Mouse (Mus musculus): ENCODE data around the gene Gm13287. TPM values are rescaled to one million over a fixed set of nuclear protein-coding genes. Genes with fewer than 3 reads are reported as not detected.
"Not testable (repeated sequence)": the region's sequence is repeated elsewhere in the genome, so short reads cannot be mapped to it uniquely, and the experiment has no call there.

The Gm13287 gene
- polyA plus RNA-seq, 1 experiment from 2014 or later: not detected

DNA sequence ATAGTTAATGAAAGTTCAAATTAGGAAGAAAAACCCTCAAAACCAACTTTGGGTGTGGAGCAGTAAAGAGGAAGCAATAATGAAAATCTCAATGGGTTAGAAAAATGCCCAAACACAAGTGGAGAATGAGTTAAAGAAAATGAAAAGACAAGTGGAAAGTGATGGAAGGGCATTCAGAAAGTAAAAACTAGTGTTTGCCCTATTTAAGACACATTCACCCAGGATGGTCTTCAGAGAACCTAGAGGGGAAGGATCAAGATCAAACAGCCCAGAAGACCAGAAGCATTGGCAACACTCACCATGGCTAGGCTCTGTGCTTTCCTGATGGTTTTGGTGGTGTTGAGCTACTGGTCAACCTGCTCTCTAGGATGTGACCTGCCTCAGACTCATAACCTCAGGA lies 24.1 kb downstream of the Gm13287 start, which contains the start of gene Ifna6:
Ifna6 (plus strand) TSS at position 301 of the 400 bp plus-strand sequence.
- H3K4me1 ChIP-seq (ENCODE audit: control insufficient read depth, insufficient read depth, low read length); ATAC-seq (ENCODE audit: insufficient read depth, low FRiP score); H3K27ac ChIP-seq (ENCODE audit: low read length); H3K4me3 ChIP-seq (replicated peaks; ENCODE audit: low read length); H3K27me3 ChIP-seq (ENCODE audit: control insufficient read depth, insufficient read depth, low read length); H3K4me2 ChIP-seq (ENCODE audit: low read depth, low read length); H3K9me3 ChIP-seq (replicated peaks; ENCODE audit: control insufficient read depth, low read length); H3K36me3 ChIP-seq (ENCODE audit: control insufficient read depth, insufficient read depth, low read length); H3K9ac ChIP-seq (ENCODE audit: low read length): not testable (repeated sequence)

DNA sequence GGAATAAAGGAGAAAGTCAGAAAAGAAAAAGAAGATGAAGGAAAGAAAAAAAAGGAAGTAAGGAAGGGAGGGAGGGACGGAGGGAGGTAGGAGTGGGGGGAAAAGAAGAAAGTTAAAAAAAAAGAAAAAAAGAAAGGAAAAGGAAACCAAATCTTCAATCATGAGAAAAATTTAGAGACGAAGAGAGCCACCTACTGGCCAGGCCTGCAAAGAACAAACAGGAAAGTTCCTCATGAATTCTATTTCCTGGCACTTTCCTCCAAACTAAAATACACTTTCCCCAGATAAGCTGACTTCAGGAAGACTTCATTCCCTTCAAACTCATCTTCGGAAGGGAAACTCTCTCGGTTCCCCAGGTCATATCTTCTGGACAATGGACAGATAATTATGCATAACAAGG lies 27.5 kb downstream of the Gm13287 start:
- no peak for ATAC-seq (ENCODE audit: insufficient read depth, low FRiP score)
- Histone ChIP-seq H3K36me3 (ENCODE audit: control insufficient read depth, insufficient read depth, low read length) (no peaks in the 10 kb centered on the region), H3K27ac (ENCODE audit: low read length) (no peak overlapping the region), H3K27me3 (ENCODE audit: control insufficient read depth, insufficient read depth, low read length) (no peaks in the 10 kb centered on the region), H3K4me1 (ENCODE audit: control insufficient read depth, insufficient read depth, low read length) (no peaks in the 10 kb centered on the region), H3K9me3 (replicated peaks; ENCODE audit: control insufficient read depth, low read length) (no peaks in the 10 kb centered on the region), H3K9ac (ENCODE audit: low read length) (no peak overlapping the region), H3K4me2 (ENCODE audit: low read depth, low read length) (no peak overlapping the region), H3K4me3 (replicated peaks; ENCODE audit: low read length) (no peak overlapping the region)
- 27% methylated on average over 4 of the region's 4 CpGs for WGBS

DNA sequence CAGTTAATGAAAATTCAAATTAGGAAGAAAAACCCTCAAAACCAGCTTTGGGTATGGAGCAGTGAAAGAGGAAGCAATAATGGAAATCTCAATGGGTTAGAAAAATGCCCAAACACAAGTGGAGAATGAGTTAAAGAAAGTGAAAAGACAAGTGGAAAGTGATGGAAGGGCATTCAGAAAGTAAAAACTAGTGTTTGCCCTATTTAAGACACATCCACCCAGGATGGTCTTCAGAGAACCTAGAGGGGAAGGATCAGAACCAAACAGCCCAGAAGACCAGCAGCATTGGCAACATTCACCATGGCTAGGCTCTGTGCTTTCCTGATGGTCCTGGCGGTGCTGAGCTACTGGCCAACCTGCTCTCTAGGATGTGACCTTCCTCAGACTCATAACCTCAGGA lies 32.2 kb downstream of the Gm13287 start, which contains the start of gene Ifna5:
Ifna5 (plus strand) TSS at position 301 of the 400 bp plus-strand sequence.
- H3K27ac ChIP-seq (ENCODE audit: low read length); H3K4me2 ChIP-seq (ENCODE audit: low read depth, low read length); H3K4me3 ChIP-seq (replicated peaks; ENCODE audit: low read length); H3K9me3 ChIP-seq (replicated peaks; ENCODE audit: control insufficient read depth, low read length); H3K36me3 ChIP-seq (ENCODE audit: control insufficient read depth, insufficient read depth, low read length); H3K9ac ChIP-seq (ENCODE audit: low read length); H3K4me1 ChIP-seq (ENCODE audit: control insufficient read depth, insufficient read depth, low read length); H3K27me3 ChIP-seq (ENCODE audit: control insufficient read depth, insufficient read depth, low read length); ATAC-seq (ENCODE audit: insufficient read depth, low FRiP score): not testable (repeated sequence)
- 79% methylated on average over 1 of the region's 1 CpGs for WGBS

DNA sequence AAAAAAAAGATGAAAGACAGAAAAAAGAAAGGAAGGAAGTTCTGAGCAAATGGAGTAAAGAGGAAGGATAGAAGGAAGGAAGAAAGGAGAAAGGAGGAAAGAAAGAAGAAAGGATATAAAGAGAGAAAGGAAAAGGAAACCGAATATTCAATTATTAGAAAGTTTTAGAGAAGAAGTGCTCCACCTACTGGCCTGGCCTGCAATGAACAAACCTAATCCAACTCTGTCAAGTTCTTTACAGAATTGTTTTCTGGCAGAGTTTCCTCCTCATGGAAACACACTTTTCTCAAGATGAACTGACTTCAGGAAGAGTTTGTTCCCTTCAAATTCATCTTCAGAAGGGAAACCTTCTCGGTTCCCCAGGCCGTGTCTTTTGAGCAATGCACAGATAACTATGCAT lies 35.8 kb downstream of the Gm13287 start:
- 36% methylated on average over 3 of the region's 3 CpGs for WGBS
- Histone ChIP-seq H3K36me3 (ENCODE audit: control insufficient read depth, insufficient read depth, low read length) (no peaks in the 10 kb centered on the region), H3K4me3 (replicated peaks; ENCODE audit: low read length) (no peak overlapping the region)

DNA sequence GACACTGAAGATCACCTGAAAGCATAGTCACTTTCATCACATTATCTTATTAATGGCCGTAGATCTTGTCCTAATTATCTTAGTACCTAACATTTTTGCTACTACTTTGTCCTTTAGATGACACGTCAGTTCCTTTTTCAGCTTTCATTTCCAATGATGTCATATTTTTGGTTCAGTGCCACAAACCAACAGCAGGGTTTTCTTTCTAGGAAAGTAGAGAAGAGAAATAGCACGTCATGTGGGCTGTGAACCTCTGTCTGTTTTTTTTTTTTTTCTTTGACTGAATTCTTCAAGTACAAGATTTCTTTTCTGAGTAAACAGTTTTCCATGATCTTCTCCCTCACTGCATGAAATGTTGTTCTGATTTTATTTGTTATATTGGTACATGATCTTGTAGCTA lies 37.0 kb downstream of the Gm13287 start:
- Histone ChIP-seq H3K27me3 (ENCODE audit: control insufficient read depth, insufficient read depth, low read length) (no peaks in the 10 kb centered on the region), H3K4me1 (ENCODE audit: control insufficient read depth, insufficient read depth, low read length) (no peaks in the 10 kb centered on the region), H3K4me3 (replicated peaks; ENCODE audit: low read length) (no peak overlapping the region), H3K9me3 (replicated peaks; ENCODE audit: control insufficient read depth, low read length) (no peaks in the 10 kb centered on the region), H3K9ac (ENCODE audit: low read length) (no peak overlapping the region), H3K4me2 (ENCODE audit: low read depth, low read length) (no peak overlapping the region), H3K36me3 (ENCODE audit: control insufficient read depth, insufficient read depth, low read length) (no peaks in the 10 kb centered on the region), H3K27ac (ENCODE audit: low read length) (no peak overlapping the region)
- WGBS: 58% methylated on average over 3 of the region's 3 CpGs
- ATAC-seq (ENCODE audit: insufficient read depth, low FRiP score): no peak

More for the DNA sequence above, 35.8 kb downstream of the Gm13287 start:
- Histone ChIP-seq H3K27ac (ENCODE audit: low read length) (no peak overlapping the region), H3K9ac (ENCODE audit: low read length) (no peak overlapping the region), H3K4me2 (ENCODE audit: low read depth, low read length) (no peak overlapping the region), H3K9me3 (replicated peaks; ENCODE audit: control insufficient read depth, low read length) (no peaks in the 10 kb centered on the region), H3K4me1 (ENCODE audit: control insufficient read depth, insufficient read depth, low read length) (no peaks in the 10 kb centered on the region), H3K27me3 (ENCODE audit: control insufficient read depth, insufficient read depth, low read length) (no peaks in the 10 kb centered on the region)
- ATAC-seq (ENCODE audit: insufficient read depth, low FRiP score): no peak

DNA sequence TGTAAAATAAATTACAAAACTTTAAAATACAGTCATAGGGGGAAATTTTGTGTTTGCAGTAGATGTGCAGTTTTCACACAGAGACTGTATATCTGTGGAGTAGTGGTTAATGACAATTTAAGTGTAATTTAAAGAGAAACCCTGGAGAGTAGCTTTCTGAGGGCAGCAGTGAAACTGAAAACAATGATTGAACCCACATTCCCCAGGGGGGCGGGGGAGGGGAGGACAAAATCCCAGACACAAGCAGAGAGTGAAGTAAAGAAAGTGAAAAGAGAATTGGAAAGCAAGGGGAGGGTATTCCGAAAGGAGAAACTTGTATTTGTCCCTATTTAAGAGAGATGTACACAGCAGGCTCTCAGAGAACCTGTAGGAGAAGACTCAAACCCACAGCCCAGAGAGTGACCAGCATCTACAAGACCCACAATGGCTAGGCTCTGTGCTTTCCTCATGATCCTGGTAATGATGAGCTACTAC lies 38.4 kb downstream of the Gm13287 start, which contains the start of gene Ifna4:
Ifna4 (plus strand) TSS at position 424 of the 474 bp plus-strand sequence.
- Histone ChIP-seq H3K9me3 (replicated peaks; ENCODE audit: control insufficient read depth, low read length) (no peaks in the 10 kb centered on the region), H3K4me1 (ENCODE audit: control insufficient read depth, insufficient read depth, low read length) (no peaks in the 10 kb centered on the region), H3K27ac (ENCODE audit: low read length) (no peak within 1 kb of the TSS), H3K36me3 (ENCODE audit: control insufficient read depth, insufficient read depth, low read length) (no peaks in the 10 kb centered on the region), H3K27me3 (ENCODE audit: control insufficient read depth, insufficient read depth, low read length) (no peaks in the 10 kb centered on the region), H3K9ac (ENCODE audit: low read length) (no peak within 1 kb of the TSS), H3K4me2 (ENCODE audit: low read depth, low read length) (no peak within 1 kb of the TSS), H3K4me3 (replicated peaks; ENCODE audit: low read length) (no peak within 1 kb of the TSS)
- ATAC-seq (ENCODE audit: insufficient read depth, low FRiP score): no peak
- 51% methylated on average over 2 of the region's 2 CpGs for WGBS

DNA sequence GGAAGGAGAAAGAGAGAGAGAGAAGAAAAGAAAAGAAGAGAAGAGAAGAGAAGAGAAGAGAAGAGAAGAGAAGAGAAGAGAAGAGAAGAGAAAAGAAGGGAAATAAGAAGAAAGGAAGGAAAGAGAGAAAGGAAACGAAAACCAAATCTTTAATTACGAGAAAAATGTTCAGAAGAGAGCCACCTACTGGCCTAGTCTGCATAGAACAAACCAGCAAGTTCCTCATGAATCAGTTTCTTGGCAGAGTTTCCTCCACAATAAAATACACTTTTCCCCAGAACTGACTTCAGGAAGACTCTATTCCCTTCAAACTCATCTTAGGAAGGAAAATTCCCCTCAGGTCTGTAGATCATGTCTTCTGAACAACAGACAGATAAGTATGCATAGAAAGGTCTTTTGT lies 42.3 kb downstream of the Gm13287 start:
- Histone ChIP-seq H3K36me3 (ENCODE audit: control insufficient read depth, insufficient read depth, low read length) (no peaks in the 10 kb centered on the region), H3K4me3 (replicated peaks; ENCODE audit: low read length) (no peak overlapping the region), H3K27me3 (ENCODE audit: control insufficient read depth, insufficient read depth, low read length) (no peaks in the 10 kb centered on the region), H3K4me2 (ENCODE audit: low read depth, low read length) (no peak overlapping the region), H3K9me3 (replicated peaks; ENCODE audit: control insufficient read depth, low read length) (no peaks in the 10 kb centered on the region), H3K4me1 (ENCODE audit: control insufficient read depth, insufficient read depth, low read length) (no peaks in the 10 kb centered on the region), H3K27ac (ENCODE audit: low read length) (no peak overlapping the region), H3K9ac (ENCODE audit: low read length) (no peak overlapping the region)
- ATAC-seq (ENCODE audit: insufficient read depth, low FRiP score): no peak
- WGBS: 31% methylated on average over 2 of the region's 2 CpGs

DNA sequence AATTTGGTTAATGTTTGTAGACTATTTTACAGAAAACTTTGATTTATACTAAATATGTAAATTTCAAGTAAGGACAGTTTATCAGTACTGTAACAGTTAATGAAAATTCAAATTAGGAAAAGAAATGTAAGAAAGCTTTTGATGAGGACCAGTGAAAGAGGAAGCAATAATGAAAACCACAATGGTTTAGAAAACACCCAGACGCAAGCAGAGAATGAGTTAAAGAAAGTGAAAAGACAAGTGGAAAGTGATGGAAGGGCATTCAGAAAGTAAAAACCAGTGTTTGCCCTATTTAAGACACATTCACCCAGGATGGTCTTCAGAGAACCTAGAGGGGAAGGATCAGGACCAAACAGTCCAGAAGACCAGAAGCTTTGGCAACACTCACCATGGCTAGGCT lies 46.6 kb downstream of the Gm13287 start, which contains the start of gene Ifna1:
Ifna1 (plus strand) TSS at position 390 of the 400 bp plus-strand sequence.
- H3K9ac ChIP-seq (ENCODE audit: low read length): no peak within 1 kb of the TSS
- H3K4me2 ChIP-seq (ENCODE audit: low read depth, low read length): no peak within 1 kb of the TSS
- 87% methylated on average over 1 of the region's 1 CpGs for WGBS
- H3K9me3 ChIP-seq (replicated peaks; ENCODE audit: control insufficient read depth, low read length): no peaks in the 10 kb centered on the region
- no peaks in the 10 kb centered on the region for H3K4me1 ChIP-seq (ENCODE audit: control insufficient read depth, insufficient read depth, low read length)
- H3K27me3 ChIP-seq (ENCODE audit: control insufficient read depth, insufficient read depth, low read length): no peaks in the 10 kb centered on the region
- ATAC-seq (ENCODE audit: insufficient read depth, low FRiP score): no peak
- no peaks in the 10 kb centered on the region for H3K36me3 ChIP-seq (ENCODE audit: control insufficient read depth, insufficient read depth, low read length)
- H3K27ac ChIP-seq (ENCODE audit: low read length): no peak within 1 kb of the TSS
- no peak within 1 kb of the TSS for H3K4me3 ChIP-seq (replicated peaks; ENCODE audit: low read length)

DNA sequence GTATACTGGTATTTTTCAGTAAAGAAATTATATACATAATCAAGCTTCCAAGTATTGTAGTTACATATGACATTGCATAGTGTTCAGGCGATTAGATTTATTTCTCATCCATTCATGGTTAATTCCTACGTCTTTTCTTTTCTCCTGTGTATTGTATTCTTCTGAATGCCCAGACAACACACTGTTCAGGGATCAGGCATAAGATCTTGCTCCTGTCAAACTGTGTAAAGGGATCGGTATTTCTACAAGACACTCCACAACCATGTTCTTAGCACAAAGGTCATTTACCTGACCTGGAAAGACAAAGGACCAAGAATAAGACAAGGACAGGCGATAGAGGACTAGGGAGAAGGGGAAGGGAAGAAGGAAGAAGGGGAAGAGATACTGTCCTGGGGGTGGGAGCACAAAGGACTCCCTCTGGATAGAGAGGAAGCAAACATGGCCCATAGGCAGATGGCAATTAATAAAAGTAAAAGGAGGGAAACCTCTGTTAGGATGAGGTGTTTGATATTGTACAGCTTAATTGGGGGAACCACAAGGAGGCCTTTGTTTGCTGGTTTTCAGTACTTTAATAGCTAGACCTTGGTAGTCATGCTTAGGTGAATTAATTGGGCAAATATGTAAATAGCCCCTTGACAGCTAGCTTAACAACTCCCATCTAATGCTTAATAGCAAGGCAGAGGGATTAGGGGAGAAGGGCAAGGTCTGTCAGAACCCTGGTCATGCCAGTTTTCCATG lies 48.1 kb downstream of the Gm13287 start:
- 61% methylated on average over 4 of the region's 4 CpGs for WGBS
- no peaks in the 10 kb centered on the region for H3K27me3 ChIP-seq (ENCODE audit: control insufficient read depth, insufficient read depth, low read length)
- H3K27ac ChIP-seq (ENCODE audit: low read length): no peak overlapping the region
- no peak for ATAC-seq (ENCODE audit: insufficient read depth, low FRiP score)
- H3K9me3 ChIP-seq (replicated peaks; ENCODE audit: control insufficient read depth, low read length): no peaks in the 10 kb centered on the region
- H3K9ac ChIP-seq (ENCODE audit: low read length): no peak overlapping the region
- H3K36me3 ChIP-seq (ENCODE audit: control insufficient read depth, insufficient read depth, low read length): no peaks in the 10 kb centered on the region
- H3K4me1 ChIP-seq (ENCODE audit: control insufficient read depth, insufficient read depth, low read length): no peaks in the 10 kb centered on the region
- H3K4me2 ChIP-seq (ENCODE audit: low read depth, low read length): no peak overlapping the region
- no peak overlapping the region for H3K4me3 ChIP-seq (replicated peaks; ENCODE audit: low read length)
